Mouse (Mus musculus) E14TG2a.4 (cell line): Measurements from ENCODE around the gene Pigv.
"Not testable (repeated sequence)": the region's sequence is repeated elsewhere in the genome, so short reads cannot be mapped to it uniquely, and the experiment has no call there.

Source experiments
- CTCF ChIP-seq: conservative IDR thresholded peaks from 2 replicates; pipeline ENCODE4 v1.5.1; 2014; ENCODE audit warnings: low read length
- NANOG ChIP-seq: IDR thresholded peaks from 2 replicates; pipeline ENCODE4 v1.6.1; 2014; ENCODE audit warnings: borderline replicate concordance, low read length, mixed read lengths
- POU5F1 ChIP-seq: IDR thresholded peaks from 2 replicates; pipeline ENCODE4 v1.6.1; 2014; ENCODE audit warnings: low read length, borderline replicate concordance

DNA sequence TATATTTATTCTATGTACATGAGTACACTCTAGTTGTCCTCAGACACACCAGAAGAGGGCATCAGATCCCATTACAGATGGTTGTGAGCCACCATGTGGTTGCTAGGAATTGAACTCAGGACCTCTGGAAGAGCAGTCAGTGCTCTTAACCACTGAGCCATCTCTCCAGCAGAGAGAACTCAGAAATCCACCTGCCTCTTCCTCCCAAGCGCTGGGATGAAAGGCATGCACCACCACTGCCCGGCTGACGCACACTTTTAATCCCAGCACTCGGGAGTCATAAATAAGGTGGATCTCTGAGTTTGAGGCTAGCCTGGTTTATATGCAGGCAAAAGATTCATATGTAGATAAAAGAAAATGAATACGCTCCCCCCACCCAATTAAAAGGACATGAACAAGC lies 23.0 kb downstream of the Pigv start:
- TF ChIP-seq CTCF, POU5F1, NANOG: not testable (repeated sequence)
